In genomic region chr6:101299434-101299833, GRCm38 (mm10) we compare ENCODE assay signal across 18 mouse cellular contexts.
"Had no signal": no experiment of that assay in that cellular context is flagged by ENCODE, and none has a peak within 500 bp of the region (broad histone marks: within the 10 kb centered on the region; RNA-seq: fewer than 3 reads in every experiment).

No protein-coding gene starts in this region.

- H3K27ac ChIP-seq: liver, embryonic 12.5 days; liver, embryonic 15.5 days; macrophage; stomach, postnatal 0 days had no signal

- H3K4me2 ChIP-seq: liver, embryonic 12.5 days; liver, embryonic 15.5 days; lung, embryonic 14.5 days; midbrain, embryonic 11.5 days had no signal

- ATAC-seq: intestine, embryonic 16.5 days; liver, embryonic 12.5 days; lung, postnatal 0 days had no signal

- H3K9ac ChIP-seq: liver, embryonic 12.5 days; liver, embryonic 15.5 days; lung, embryonic 14.5 days had no signal

- H3K36me3 ChIP-seq: liver, embryonic 12.5 days; liver, embryonic 15.5 days had no signal

- H3K4me3 ChIP-seq: liver, embryonic 12.5 days; liver, embryonic 15.5 days had no signal

- DNase-seq: kidney, adult 2 months; kidney, postnatal 10 days; kidney, postnatal 4 days; lung, embryonic 14.5 days; midbrain, embryonic 14.5 days; right cerebral cortex, adult 18-20 months; right cerebral cortex, postnatal 14 days; right cerebral cortex, postnatal 4 days; thymus, adult 2 months; thymus, postnatal 14 days; thymus, postnatal 4 days had no signal

- H3K27me3 ChIP-seq: liver, embryonic 12.5 days; liver, embryonic 15.5 days had no signal

- H3K9me3 ChIP-seq: liver, embryonic 12.5 days; liver, embryonic 15.5 days had no signal

- H3K4me1 ChIP-seq: liver, embryonic 12.5 days had no signal
